Mouse (Mus musculus) CH12.LX (cell line): ENCODE measurements around the gene Rora. TPM values are rescaled to one million over a fixed set of nuclear protein-coding genes. Genes with fewer than 3 reads are reported as not detected.

Experiments
- DNase-seq: peaks from one replicate; pipeline ENCODE4 v3.0.0-alpha.2; 2013; ENCODE audit errors: extremely low read depth
- H3K27ac ChIP-seq: 2 replicates; pipeline ENCODE4 v1.5.1; 2012; ENCODE audit warnings: low read depth, mild to moderate bottlenecking, control low read depth, moderate library complexity; ENCODE audit not compliant: insufficient read depth
- H3K27me3 ChIP-seq: replicated peaks from 2 replicates; pipeline ENCODE3; 2012; ENCODE audit warnings: inconsistent platforms
- H3K36me3 ChIP-seq, 2 experiments: replicated peaks in 1 of 2; 2 replicates each; pipeline versions ENCODE3 to v1.6.1; 2012; ENCODE audit warnings: inconsistent platforms in 1 of 2, low read length in 1 of 2, mild to moderate bottlenecking in 1 of 2, mixed read lengths in 1 of 2, moderate library complexity in 1 of 2; ENCODE audit not compliant: control insufficient read depth in 1 of 2, insufficient read depth in 1 of 2
- H3K4me1 ChIP-seq, 2 experiments: 2 replicates each; pipeline ENCODE4 v1.6.1; 2012; ENCODE audit warnings: inconsistent platforms in 1 of 2, moderate library complexity in 1 of 2; ENCODE audit not compliant: insufficient read depth in 2 of 2, control insufficient read depth in 1 of 2
- H3K4me2 ChIP-seq: 2 replicates; pipeline ENCODE4 v1.6.1; 2012; ENCODE audit warnings: low read depth, mild to moderate bottlenecking, control low read depth; ENCODE audit not compliant: poor library complexity, insufficient read depth, severe bottlenecking
- H3K4me3 ChIP-seq, 3 experiments: fragments of 150-350 bp in 1 of 3; sonication (generic) in 1 of 3; replicated peaks in 1 of 3; 2 replicates each; pipeline versions ENCODE3 to v1.5.1; 2011 to 2012; ENCODE audit warnings: low read depth in 2 of 3, low read length in 2 of 3, mild to moderate bottlenecking in 2 of 3, moderate library complexity in 2 of 3, control low read depth in 1 of 3, improper control_type of control experiment in 1 of 3, inconsistent platforms in 1 of 3, mixed read lengths in 1 of 3; ENCODE audit not compliant: poor library complexity in 1 of 3
- H3K79me2 ChIP-seq: replicated peaks from 2 replicates; pipeline ENCODE4 v1.6.1; 2012; ENCODE audit warnings: mild to moderate bottlenecking, moderate library complexity; ENCODE audit not compliant: control insufficient read depth, poor library complexity, insufficient read depth, severe bottlenecking; ENCODE audit errors: extremely low read depth
- H3K9ac ChIP-seq: 2 replicates; pipeline ENCODE4 v1.6.1; 2012; ENCODE audit warnings: low read depth, mild to moderate bottlenecking, control low read depth, moderate library complexity; ENCODE audit not compliant: insufficient read depth
- H3K9me3 ChIP-seq: replicated peaks from 2 replicates; pipeline ENCODE3; 2012; ENCODE audit warnings: low read length, inconsistent platforms, mixed read lengths
- CHD1 ChIP-seq: IDR thresholded peaks from 2 replicates; pipeline ENCODE4 v1.6.1; 2012; ENCODE audit warnings: low read depth, low read length, improper control_type of control experiment, inconsistent platforms
- CTCF ChIP-seq, 2 experiments: IDR thresholded peaks in 1 of 2; conservative IDR thresholded peaks in 1 of 2; 2 replicates each; pipeline ENCODE4 v1.5.1; 2011 to 2012; ENCODE audit warnings: low read depth in 2 of 2, low read length in 2 of 2, improper control_type of control experiment in 1 of 2, inconsistent platforms in 1 of 2, mild to moderate bottlenecking in 1 of 2, moderate library complexity in 1 of 2
- ELF1 ChIP-seq: IDR thresholded peaks from 2 replicates; pipeline ENCODE4 v1.6.1; 2014; ENCODE audit warnings: low read depth, mild to moderate bottlenecking, inconsistent platforms, low read length, improper control_type of control experiment
- EP300 ChIP-seq: IDR thresholded peaks from 2 replicates; pipeline ENCODE4 v1.6.1; 2011; ENCODE audit warnings: low read length, improper control_type of control experiment
- GABPA ChIP-seq: IDR thresholded peaks from 2 replicates; pipeline ENCODE4 v1.6.1; 2012; ENCODE audit warnings: low read depth, low read length, improper control_type of control experiment, inconsistent platforms; ENCODE audit not compliant: insufficient replicate concordance
- HCFC1 ChIP-seq: IDR thresholded peaks from 2 replicates; pipeline ENCODE4 v1.6.1; 2012; ENCODE audit warnings: low read depth, mild to moderate bottlenecking, inconsistent platforms, low read length, improper control_type of control experiment
- IRF4 ChIP-seq: IDR thresholded peaks from 2 replicates; pipeline ENCODE4 v1.6.1; 2014; ENCODE audit warnings: low read depth, mild to moderate bottlenecking, inconsistent platforms, low read length, improper control_type of control experiment
- KAT2A ChIP-seq: IDR thresholded peaks from 2 replicates; pipeline ENCODE4 v1.6.1; 2012; ENCODE audit warnings: low read length, improper control_type of control experiment, inconsistent platforms; ENCODE audit not compliant: insufficient replicate concordance
- MAFK ChIP-seq: IDR thresholded peaks from 2 replicates; pipeline ENCODE4 v1.6.1; 2011; ENCODE audit warnings: low read length, improper control_type of control experiment; ENCODE audit not compliant: insufficient replicate concordance
- MAZ ChIP-seq: IDR thresholded peaks from 2 replicates; pipeline ENCODE4 v1.6.1; 2012; ENCODE audit warnings: low read depth, mild to moderate bottlenecking, inconsistent platforms, low read length, improper control_type of control experiment, moderate library complexity
- NRF1 ChIP-seq: IDR thresholded peaks from 2 replicates; pipeline ENCODE4 v1.6.1; 2014; ENCODE audit warnings: low read depth, mild to moderate bottlenecking, inconsistent platforms, low read length, improper control_type of control experiment, moderate library complexity
- POLR2A ChIP-seq: IDR thresholded peaks from 2 replicates; pipeline ENCODE4 v1.6.1; 2011; ENCODE audit warnings: low read depth, mild to moderate bottlenecking, improper control_type of control experiment, low read length
- POLR2AphosphoS2 ChIP-seq: IDR thresholded peaks from 2 replicates; pipeline ENCODE4 v1.6.1; 2011; ENCODE audit warnings: low read depth, low read length, improper control_type of control experiment
- RAD21 ChIP-seq: IDR thresholded peaks from 2 replicates; pipeline ENCODE4 v1.6.1; 2011; ENCODE audit warnings: low read depth, mild to moderate bottlenecking, low read length, improper control_type of control experiment, moderate library complexity
- SMC3 ChIP-seq: IDR thresholded peaks from 2 replicates; pipeline ENCODE4 v1.6.1; 2011; ENCODE audit warnings: low read depth, low read length, improper control_type of control experiment
- TBP ChIP-seq: conservative IDR thresholded peaks from 2 replicates; pipeline ENCODE4 v1.6.1; 2011; ENCODE audit warnings: low read depth, low read length, improper control_type of control experiment
- TCF12 ChIP-seq: IDR thresholded peaks from 2 replicates; pipeline ENCODE4 v1.6.1; 2014; ENCODE audit warnings: low read depth, mild to moderate bottlenecking, inconsistent platforms, low read length, improper control_type of control experiment
- UBTF ChIP-seq: IDR thresholded peaks from 2 replicates; pipeline ENCODE4 v1.6.1; 2012; ENCODE audit warnings: low read depth, mild to moderate bottlenecking, inconsistent platforms, low read length, improper control_type of control experiment, moderate library complexity
- USF2 ChIP-seq: conservative IDR thresholded peaks from 2 replicates; pipeline ENCODE4 v1.6.1; 2011; ENCODE audit warnings: low read depth, low read length, improper control_type of control experiment
- ZKSCAN1 ChIP-seq: IDR thresholded peaks from 2 replicates; pipeline ENCODE4 v1.6.1; 2012; ENCODE audit warnings: low read depth, inconsistent platforms, low read length, improper control_type of control experiment, borderline replicate concordance
- ZMIZ1 ChIP-seq: IDR thresholded peaks from 2 replicates; pipeline ENCODE4 v1.6.1; 2012; ENCODE audit warnings: low read depth, mild to moderate bottlenecking, inconsistent platforms, low read length, improper control_type of control experiment
- dilution Hi-C: fragments of 300-500 bp; cut with MboI; formaldehyde crosslinking; loops from 2 replicates; pipeline ENCODE4 v1.14.3; 2020; ENCODE audit warnings: low sequenced_read_pairs; ENCODE audit not compliant: extremely low pct_unique_long_range_greater_than_20kb, extremely low pct_ligation_motif_present
- in situ Hi-C: fragments of 300-500 bp; cut with MboI; formaldehyde crosslinking; loops from 3 replicates; pipeline ENCODE4 v1.14.3; 2019; ENCODE audit warnings: low sequenced_read_pairs, low pct_ligation_motif_present, low pct_unique_long_range_greater_than_20kb, mixed read lengths
- polyA plus RNA-seq: library from polyadenylated mRNA; unstranded; fragments of >175 nt; gene quantifications from 2 replicates; pipeline ENCODE4 v1.2.1, GENCODE M21; 2012; ENCODE audit warnings: low read depth; ENCODE audit not compliant: insufficient read length
- total RNA-seq, 2 experiments: library from RNA; depleted of rRNA; stranded (reverse); fragments of 300-350 nt in 1 of 2; fragments of >200 nt in 1 of 2; gene quantifications; 2 replicates each; pipeline ENCODE4 v1.2.3; 2012 to 2014

The Rora gene
- total and polyA plus RNA-seq, 3 experiments: 0.36 to 0.66 (median 0.64) TPM

DNA sequence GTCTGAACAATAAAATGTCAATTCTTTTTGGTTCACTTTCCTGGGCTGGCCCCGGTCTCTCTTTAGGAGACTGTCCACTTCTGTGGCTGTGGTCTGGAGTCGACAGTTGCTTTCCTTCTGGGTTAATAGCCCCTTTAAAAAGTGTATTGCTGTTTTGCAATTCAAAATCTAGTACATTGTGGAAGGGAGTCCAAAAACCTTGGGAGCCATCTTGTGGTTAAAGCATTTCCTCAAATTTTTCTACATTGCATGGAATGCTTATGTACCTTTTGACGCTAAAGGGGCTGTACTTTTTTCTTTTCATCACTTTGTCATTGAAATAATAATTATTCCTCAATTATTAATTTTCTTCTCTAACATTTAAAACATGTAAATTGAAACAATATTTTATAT is 667.0 kb downstream of the Rora start:
- dilution Hi-C loops: no loop called here
- H3K79me2 ChIP-seq: no peaks in the 10 kb centered on the region
- no peak overlapping the region for H3K27ac ChIP-seq
- DNase-seq: no peak
- H3K4me1 ChIP-seq: peaks cover 6 to 17% of the 10 kb centered on the region in 2 experiments
- H3K4me3 ChIP-seq: no peak overlapping the region
- no peaks in the 10 kb centered on the region for H3K9me3 ChIP-seq
- TF ChIP-seq KAT2A (no peak), CTCF (conservative IDR thresholded peaks at IDR 0.05 in 1 of 2, IDR thresholded peaks at IDR 0.05 in 1 of 2; ENCODE audit: low read depth in 2 of 2, low read length in 2 of 2) (peak in 1 of 2 experiments; percentile 4; a peak in 1 of 4 replicates), ZMIZ1 (no peak), MAZ (no peak)
- no peak overlapping the region for H3K4me2 ChIP-seq
- in situ Hi-C loops: no loop called here
- no peak overlapping the region for H3K9ac ChIP-seq
- no peaks in the 10 kb centered on the region for H3K36me3 ChIP-seq
- no peaks in the 10 kb centered on the region for H3K27me3 ChIP-seq

- in situ Hi-C loops: no loop called here
- Histone ChIP-seq H3K79me2 (no peaks in the 10 kb centered on the region), H3K9me3 (no peaks in the 10 kb centered on the region), H3K27ac (no peak overlapping the region), H3K4me3 (no peak overlapping the region), H3K4me2 (no peak overlapping the region), H3K36me3 (no peaks in the 10 kb centered on the region), H3K27me3 (no peaks in the 10 kb centered on the region), H3K9ac (no peak overlapping the region), H3K4me1 (peaks cover 6 to 21% of the 10 kb centered on the region in 2 experiments)
- no peak for DNase-seq
- TF ChIP-seq MAZ (no peak), ELF1 (no peak), UBTF (no peak), POLR2A (no peak), TBP (no peak), NRF1 (no peak), TCF12 (no peak), POLR2AphosphoS2 (no peak), RAD21 (no peak), USF2 (no peak), HCFC1 (no peak), CTCF (conservative IDR thresholded peaks at IDR 0.05 in 1 of 2, IDR thresholded peaks at IDR 0.05 in 1 of 2; ENCODE audit: low read depth in 2 of 2, low read length in 2 of 2) (no peak), EP300 (no peak)
- dilution Hi-C loops: no loop called here
Measured at GRCm38 (mm10) chr9:69321956-69322355, 668.4 kb downstream of the Rora start.

DNA sequence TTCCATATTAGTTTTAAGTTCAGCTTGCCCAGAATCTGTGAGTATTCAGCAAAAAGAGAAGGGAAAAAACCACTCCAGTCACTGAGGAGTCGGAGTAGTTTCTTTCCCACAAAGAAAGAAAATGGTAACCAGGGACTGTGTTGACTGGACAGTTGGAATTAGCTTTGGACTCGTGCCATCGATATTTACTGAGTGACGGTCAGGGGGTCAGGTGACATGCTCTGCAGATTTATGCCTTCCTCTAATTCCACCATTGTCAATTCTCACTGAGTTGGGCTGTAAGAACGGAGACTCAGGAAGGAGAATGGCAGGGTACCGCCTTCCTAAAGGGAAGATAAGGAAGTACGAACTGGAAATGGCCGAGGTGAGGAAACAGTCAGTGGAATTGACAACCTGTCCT is 670.2 kb downstream of the Rora start:
- DNase-seq: no peak
- no peak overlapping the region for H3K4me2 ChIP-seq
- dilution Hi-C loops (no loop called here), in situ Hi-C loops (no loop called here)
- no peaks in the 10 kb centered on the region for H3K27me3 ChIP-seq
- TF ChIP-seq IRF4: no peak
- no peak for TF ChIP-seq CHD1
- no peak for TF ChIP-seq UBTF
- no peak for TF ChIP-seq USF2
- TF ChIP-seq ELF1: no peak
- TF ChIP-seq ZKSCAN1: no peak
- TF ChIP-seq MAFK: no peak
- no peak for TF ChIP-seq SMC3
- no peak for TF ChIP-seq HCFC1
- TF ChIP-seq GABPA: no peak
- no peak overlapping the region for H3K4me3 ChIP-seq
- H3K36me3 ChIP-seq: no peaks in the 10 kb centered on the region
- no peaks in the 10 kb centered on the region for H3K9me3 ChIP-seq
- no peaks in the 10 kb centered on the region for H3K79me2 ChIP-seq
- H3K4me1 ChIP-seq: peaks cover 6 to 21% of the 10 kb centered on the region in 2 experiments
- H3K27ac ChIP-seq: no peak overlapping the region
- no peak overlapping the region for H3K9ac ChIP-seq
